Mouse (Mus musculus): Measurements from ENCODE around the gene Npepl1.

DNA sequence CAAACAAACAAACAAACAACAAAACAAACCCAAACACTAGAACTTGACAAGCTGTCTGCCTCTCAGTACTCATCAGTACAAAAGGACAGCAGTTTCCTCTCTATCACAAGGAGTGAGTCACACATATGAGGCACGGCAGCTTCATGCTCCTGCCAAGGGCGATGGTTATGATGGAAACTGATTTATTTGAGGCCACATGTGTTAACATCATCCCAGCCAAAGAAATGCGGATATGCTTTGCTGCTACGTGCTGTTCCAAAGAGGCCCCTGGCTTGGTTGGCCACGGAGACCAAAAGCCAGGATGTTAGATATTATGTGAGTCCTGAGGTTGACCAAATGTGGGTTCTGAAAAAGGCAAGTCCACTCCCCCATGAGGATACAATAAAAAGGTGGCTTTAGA lies 38.7 kb upstream of the Npepl1 start:
- TF ChIP-seq POLR2A (IDR thresholded peaks at IDR 0.05; ENCODE audit: low read depth, low read length) (no peak), CTCF (IDR thresholded peaks at IDR 0.05; ENCODE audit: extremely low read depth, insufficient read depth, insufficient read length, insufficient replicate concordance) (no peak)

All from spleen, adult 2 months (tissue).